Mouse (Mus musculus): ENCODE results near the gene Epb41l5. TPM values are rescaled to one million over a fixed set of nuclear protein-coding genes. Genes with fewer than 3 reads are reported as not detected.
A peak's percentile ranks its signal among the peaks of the same experiment; 100 is the strongest.

Gene Epb41l5
- polyA plus RNA-seq, 2 experiments, result 6.1 to 12.1 TPM

DNA sequence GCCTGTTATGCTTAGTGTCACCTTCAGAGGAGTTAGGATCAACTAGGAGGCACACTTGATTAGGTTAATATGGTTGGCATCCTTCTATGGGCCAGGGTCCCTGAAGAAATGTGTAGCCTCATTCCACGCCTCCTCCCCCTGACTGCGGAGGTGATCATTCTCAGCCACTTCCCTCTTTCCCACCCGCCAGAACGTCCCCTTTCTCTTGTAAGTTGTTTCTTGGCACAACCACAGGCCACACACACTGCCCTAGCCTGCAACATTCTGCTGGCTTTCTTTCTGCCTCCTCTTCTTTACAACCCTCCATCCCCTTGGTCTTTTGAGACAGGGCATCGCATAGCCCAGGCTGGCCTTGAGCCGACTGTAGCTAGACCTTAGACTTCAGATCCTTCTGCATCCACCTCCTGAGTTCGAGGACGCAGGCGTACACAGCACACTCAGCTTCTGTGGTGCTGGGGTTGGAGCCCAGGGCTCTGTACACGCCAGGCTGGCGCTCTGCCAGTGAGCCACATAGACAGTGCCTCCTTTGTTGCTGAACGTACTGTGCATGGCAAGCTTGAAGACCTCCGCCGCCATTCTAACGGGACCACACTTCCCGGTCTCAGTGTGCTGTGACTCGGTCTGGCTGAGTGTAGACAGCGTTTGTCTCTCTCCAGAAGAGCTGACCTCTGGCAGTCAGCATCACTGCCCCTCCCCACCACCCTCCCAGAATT lies 115.6 kb downstream of the Epb41l5 start:
- H3K9ac ChIP-seq (ENCODE audit: low read depth, low read length, severe bottlenecking), result no peak overlapping the region
- ATAC-seq (ENCODE audit: low FRiP score, low read depth), result no peak
- no peaks in the 10 kb centered on the region; the same call in 1 of the 2 replicates for H3K9me3 ChIP-seq (ENCODE audit: control insufficient read depth, low read length)
- no peaks in the 10 kb centered on the region for H3K27me3 ChIP-seq (ENCODE audit: control insufficient read depth, insufficient read depth, low read length)
- no peak for DNase-seq (ENCODE audit: low spot score)
- no peak overlapping the region for H3K4me2 ChIP-seq (replicated peaks; ENCODE audit: low read depth, low read length, severe bottlenecking)
- WGBS, result 84% methylated on average over 18 of the region's 18 CpGs
- H3K4me1 ChIP-seq (ENCODE audit: control insufficient read depth, insufficient read depth, low read length), result no peaks in the 10 kb centered on the region
- H3K4me3 ChIP-seq (replicated peaks; ENCODE audit: low read length), result no peak overlapping the region
- TF ChIP-seq POLR2A (IDR thresholded peaks at IDR 0.05; ENCODE audit: borderline replicate concordance, extremely low read depth, insufficient read depth, insufficient read length), result no peak
- H3K27ac ChIP-seq (replicated peaks; ENCODE audit: low read depth, low read length), result no peak overlapping the region
- H3K36me3 ChIP-seq (ENCODE audit: control insufficient read depth, insufficient read depth, low read length), result peaks cover 10% of the 10 kb centered on the region

DNA sequence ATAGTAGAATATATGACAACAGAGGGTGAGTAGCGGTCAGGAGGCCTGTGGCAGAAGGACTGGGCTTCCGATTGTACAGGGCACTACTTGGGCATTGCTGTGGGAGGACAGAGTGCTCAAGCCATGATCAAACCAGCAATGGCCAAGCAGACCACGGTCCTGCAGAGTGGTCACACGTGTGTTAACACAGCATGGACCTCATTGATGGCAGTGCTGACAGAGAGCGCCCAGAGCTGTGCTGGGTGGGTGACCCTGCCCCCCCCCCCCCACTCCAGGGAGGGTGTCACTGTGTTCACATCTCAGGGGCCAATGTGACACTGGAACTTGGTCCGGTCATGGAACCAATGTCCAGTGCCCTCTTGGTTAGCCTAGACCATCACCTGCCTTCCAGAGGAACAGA lies 116.6 kb downstream of the Epb41l5 start:
- Histone ChIP-seq H3K4me2 (replicated peaks; ENCODE audit: low read depth, low read length, severe bottlenecking) (no peak overlapping the region), H3K4me1 (ENCODE audit: control insufficient read depth, insufficient read depth, low read length) (no peaks in the 10 kb centered on the region), H3K9me3 (ENCODE audit: control insufficient read depth, low read length) (peaks cover 7% of the 10 kb centered on the region; the same call in 1 of the 2 replicates), H3K36me3 (ENCODE audit: control insufficient read depth, insufficient read depth, low read length) (peaks cover 19% of the 10 kb centered on the region), H3K9ac (ENCODE audit: low read depth, low read length, severe bottlenecking) (no peak overlapping the region), H3K27ac (replicated peaks; ENCODE audit: low read depth, low read length) (no peak overlapping the region), H3K4me3 (replicated peaks; ENCODE audit: low read length) (no peak overlapping the region), H3K27me3 (ENCODE audit: control insufficient read depth, insufficient read depth, low read length) (no peaks in the 10 kb centered on the region)
- DNase-seq (ENCODE audit: low spot score) (no peak), ATAC-seq (ENCODE audit: low FRiP score, low read depth) (no peak)
- no peak for TF ChIP-seq POLR2A (IDR thresholded peaks at IDR 0.05; ENCODE audit: borderline replicate concordance, extremely low read depth, insufficient read depth, insufficient read length)
- 94% methylated on average over 5 of the region's 6 CpGs for WGBS

DNA sequence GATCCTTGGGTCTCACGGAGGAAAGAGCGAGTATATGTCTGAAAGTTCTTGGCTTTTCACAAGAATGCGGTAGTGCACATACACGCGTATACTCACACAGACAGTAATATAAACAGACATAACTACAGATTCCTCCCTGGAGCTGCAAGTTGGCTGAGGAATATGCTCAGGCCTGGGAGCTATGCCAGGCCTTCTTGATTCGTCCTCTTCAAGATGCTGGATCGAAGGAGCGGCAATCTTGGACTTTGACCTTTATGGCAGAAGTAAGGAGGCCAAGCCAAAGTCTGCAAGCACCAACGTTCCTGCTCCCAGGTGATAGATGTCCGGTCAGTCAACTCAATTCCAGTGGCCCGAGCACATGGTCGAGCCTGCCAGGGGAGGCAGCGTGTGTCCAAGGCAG lies 117.9 kb downstream of the Epb41l5 start:
- DNase-seq (ENCODE audit: low spot score), result no peak
- Histone ChIP-seq H3K4me3 (replicated peaks; ENCODE audit: low read length) (no peak overlapping the region), H3K27me3 (ENCODE audit: control insufficient read depth, insufficient read depth, low read length) (no peaks in the 10 kb centered on the region), H3K4me1 (ENCODE audit: control insufficient read depth, insufficient read depth, low read length) (peaks cover 6% of the 10 kb centered on the region), H3K36me3 (ENCODE audit: control insufficient read depth, insufficient read depth, low read length) (peaks cover 25% of the 10 kb centered on the region), H3K9ac (ENCODE audit: low read depth, low read length, severe bottlenecking) (no peak overlapping the region), H3K9me3 (ENCODE audit: control insufficient read depth, low read length) (peaks cover 9% of the 10 kb centered on the region; the same call in 1 of the 2 replicates), H3K27ac (replicated peaks; ENCODE audit: low read depth, low read length) (no peak overlapping the region), H3K4me2 (replicated peaks; ENCODE audit: low read depth, low read length, severe bottlenecking) (no peak overlapping the region)
- no peak for ATAC-seq (ENCODE audit: low FRiP score, low read depth)
- WGBS, result 88% methylated on average over 13 of the region's 13 CpGs
- no peak for TF ChIP-seq POLR2A (IDR thresholded peaks at IDR 0.05; ENCODE audit: borderline replicate concordance, extremely low read depth, insufficient read depth, insufficient read length)

DNA sequence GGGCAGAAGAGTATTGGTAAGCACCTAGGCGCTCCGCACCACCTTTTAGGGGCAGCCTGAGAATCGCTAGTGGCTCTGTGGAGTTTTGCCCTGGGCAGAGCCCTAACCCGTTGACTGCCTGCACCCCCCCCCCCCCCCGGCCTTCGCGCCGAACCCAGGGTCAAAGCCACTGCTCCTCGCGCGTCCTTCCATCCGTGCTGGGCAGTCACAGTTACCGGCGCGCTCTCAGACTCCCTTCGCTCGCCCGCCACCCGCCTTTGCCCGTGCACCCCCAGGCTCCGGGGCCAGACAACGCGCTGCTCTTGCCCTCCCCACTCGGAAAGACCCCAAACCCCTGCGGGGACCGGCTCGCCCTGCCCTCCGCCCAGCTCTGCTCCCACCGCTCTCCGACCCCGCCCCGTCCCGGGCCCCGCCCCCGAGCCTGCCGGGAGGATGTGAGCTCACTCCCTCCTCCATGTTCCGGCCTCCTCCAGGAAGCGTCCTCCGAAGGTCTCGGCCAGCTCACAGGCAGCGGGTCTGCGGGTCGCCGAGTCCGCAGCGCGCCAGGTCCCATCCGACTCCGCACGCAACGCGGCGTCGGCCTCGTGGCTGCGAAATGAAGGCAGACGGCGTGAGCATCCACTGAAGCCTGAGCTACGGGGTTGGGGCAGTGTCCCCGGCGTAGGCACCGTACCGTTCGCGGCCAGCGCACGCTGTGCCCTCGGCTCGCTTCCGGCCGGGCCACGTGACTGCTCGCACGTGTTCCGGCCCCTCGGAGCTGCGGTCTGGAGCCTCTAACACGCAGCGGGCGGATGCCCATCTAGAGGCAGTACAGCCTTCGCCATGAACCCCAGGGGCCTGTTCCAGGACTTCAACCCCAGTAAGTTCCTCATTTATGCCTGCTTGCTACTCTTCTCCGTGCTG lies 122.9 kb downstream of the Epb41l5 start, which contains the start of gene Tmem185b:
Gene Tmem185b (plus strand): TSS at position 472 of the 903 bp plus-strand sequence.
- Histone ChIP-seq H3K36me3 (ENCODE audit: control insufficient read depth, insufficient read depth, low read length) (peaks cover 25% of the 10 kb centered on the region), H3K4me1 (ENCODE audit: control insufficient read depth, insufficient read depth, low read length) (peaks cover 16% of the 10 kb centered on the region), H3K9ac (ENCODE audit: low read depth, low read length, severe bottlenecking) (peak within 1 kb of the TSS; percentile 75), H3K27me3 (ENCODE audit: control insufficient read depth, insufficient read depth, low read length) (no peaks in the 10 kb centered on the region), H3K27ac (replicated peaks; ENCODE audit: low read depth, low read length) (peak within 1 kb of the TSS; percentile 67), H3K4me2 (replicated peaks; ENCODE audit: low read depth, low read length, severe bottlenecking) (peak within 1 kb of the TSS; percentile 94), H3K4me3 (replicated peaks; ENCODE audit: low read length) (peak within 1 kb of the TSS; percentile 64), H3K9me3 (ENCODE audit: control insufficient read depth, low read length) (peaks cover 9% of the 10 kb centered on the region; the same call in 1 of the 2 replicates)
- ATAC-seq (ENCODE audit: low FRiP score, low read depth), result peak; percentile 97
- DNase-seq (ENCODE audit: low spot score), result peak; percentile 77
- whole genome bisulfite sequencing, result 1% methylated on average over 68 of the region's 82 CpGs
- TF ChIP-seq POLR2A (IDR thresholded peaks at IDR 0.05; ENCODE audit: borderline replicate concordance, extremely low read depth, insufficient read depth, insufficient read length), result peak; percentile 69; the same call in 1 of the 2 replicates

DNA sequence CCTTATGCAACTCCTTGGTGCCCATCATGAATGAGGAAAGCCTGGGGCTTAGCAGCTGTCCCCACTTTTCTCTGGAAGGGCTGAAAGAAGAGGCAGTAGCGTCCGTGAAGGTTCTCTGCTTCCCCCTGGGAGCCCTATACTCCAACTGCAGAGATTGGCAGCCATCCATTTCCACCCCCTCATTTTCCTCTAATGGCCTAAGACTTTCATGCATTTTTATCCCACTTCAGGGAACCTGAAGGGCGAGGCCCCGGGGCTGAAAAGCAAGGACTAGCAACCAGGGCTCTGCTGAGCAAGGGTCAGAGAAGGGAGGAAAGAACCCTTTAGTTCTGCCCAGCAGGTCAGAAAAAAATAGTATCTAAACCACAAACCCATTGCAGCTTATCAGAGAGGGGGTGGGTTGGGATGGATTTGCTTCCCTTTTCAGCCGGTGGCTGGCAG lies 123.8 kb downstream of the Epb41l5 start:
- Histone ChIP-seq H3K9me3 (ENCODE audit: control insufficient read depth, low read length) (peaks cover 9% of the 10 kb centered on the region; the same call in 1 of the 2 replicates), H3K4me3 (replicated peaks; ENCODE audit: low read length) (peak overlapping the region; percentile 64), H3K27me3 (ENCODE audit: control insufficient read depth, insufficient read depth, low read length) (no peaks in the 10 kb centered on the region), H3K9ac (ENCODE audit: low read depth, low read length, severe bottlenecking) (0 out of 2 replicates have a peak overlapping the region, but pooled peaks have one; percentile 75), H3K36me3 (ENCODE audit: control insufficient read depth, insufficient read depth, low read length) (peaks cover 25% of the 10 kb centered on the region), H3K4me2 (replicated peaks; ENCODE audit: low read depth, low read length, severe bottlenecking) (peak overlapping the region; percentile 94), H3K27ac (replicated peaks; ENCODE audit: low read depth, low read length) (peak overlapping the region; percentile 38; the same call in 1 of the 2 replicates), H3K4me1 (ENCODE audit: control insufficient read depth, insufficient read depth, low read length) (peaks cover 16% of the 10 kb centered on the region)
- DNase-seq (ENCODE audit: low spot score), result peak; percentile 82
- no peak for TF ChIP-seq POLR2A (IDR thresholded peaks at IDR 0.05; ENCODE audit: borderline replicate concordance, extremely low read depth, insufficient read depth, insufficient read length)
- ATAC-seq (ENCODE audit: low FRiP score, low read depth), result no peak
- WGBS, result 11% methylated on average over 5 of the region's 5 CpGs

All from limb, embryonic 14.5 days (tissue).